Mouse (Mus musculus): ENCODE data around the gene Bud13.

Gene Bud13

DNA sequence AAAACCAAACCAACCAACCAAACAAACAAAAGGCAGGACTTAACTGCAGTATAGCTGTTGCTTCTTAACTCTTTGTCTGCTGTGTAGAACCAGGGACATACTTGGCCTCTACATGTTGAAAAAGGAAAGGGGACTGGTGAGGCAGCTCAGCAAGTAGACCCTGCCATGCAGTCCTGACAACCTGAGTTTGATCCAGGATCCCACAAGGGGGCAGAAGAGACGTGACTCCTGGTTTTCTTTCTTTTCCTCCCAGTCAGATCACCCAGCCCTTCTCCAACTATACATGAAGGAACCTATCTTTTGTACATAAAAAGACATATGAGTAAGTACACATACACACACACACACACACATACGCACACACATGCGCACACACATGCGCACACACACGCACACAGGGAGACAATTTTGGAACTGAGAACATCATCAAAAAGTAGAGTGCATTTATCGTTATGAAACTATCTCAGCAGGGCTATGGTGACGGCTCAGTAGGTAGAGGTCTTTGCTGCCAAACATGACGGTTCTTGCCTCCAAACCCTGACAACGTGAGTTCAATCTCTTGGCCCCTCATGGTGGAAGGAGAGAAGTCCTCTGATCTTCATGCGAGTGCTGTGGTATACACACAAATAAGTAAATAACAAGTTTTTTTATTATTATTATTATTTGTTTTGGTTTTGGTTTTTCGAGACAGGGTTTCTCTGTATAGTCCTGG, 44.0 kb downstream of the Bud13 start:
- CTCF ChIA-PET, result interaction anchor here (0.5 to 6.2 kb wide), 11 partner anchors 8 to 89 kb away, joined by 3 to 32 read pairs (median 3); no protein-coding TSS in a partner anchor
- POLR2A ChIA-PET, result interaction anchor here in 3 of 4 experiments (0.7 to 1.9 kb wide), 3 partner anchors 8 to 96 kb away, joined by 3 to 7 read pairs (median 4); partner anchors contain the start of gene Bud13 (in 1 of the 3)

DNA sequence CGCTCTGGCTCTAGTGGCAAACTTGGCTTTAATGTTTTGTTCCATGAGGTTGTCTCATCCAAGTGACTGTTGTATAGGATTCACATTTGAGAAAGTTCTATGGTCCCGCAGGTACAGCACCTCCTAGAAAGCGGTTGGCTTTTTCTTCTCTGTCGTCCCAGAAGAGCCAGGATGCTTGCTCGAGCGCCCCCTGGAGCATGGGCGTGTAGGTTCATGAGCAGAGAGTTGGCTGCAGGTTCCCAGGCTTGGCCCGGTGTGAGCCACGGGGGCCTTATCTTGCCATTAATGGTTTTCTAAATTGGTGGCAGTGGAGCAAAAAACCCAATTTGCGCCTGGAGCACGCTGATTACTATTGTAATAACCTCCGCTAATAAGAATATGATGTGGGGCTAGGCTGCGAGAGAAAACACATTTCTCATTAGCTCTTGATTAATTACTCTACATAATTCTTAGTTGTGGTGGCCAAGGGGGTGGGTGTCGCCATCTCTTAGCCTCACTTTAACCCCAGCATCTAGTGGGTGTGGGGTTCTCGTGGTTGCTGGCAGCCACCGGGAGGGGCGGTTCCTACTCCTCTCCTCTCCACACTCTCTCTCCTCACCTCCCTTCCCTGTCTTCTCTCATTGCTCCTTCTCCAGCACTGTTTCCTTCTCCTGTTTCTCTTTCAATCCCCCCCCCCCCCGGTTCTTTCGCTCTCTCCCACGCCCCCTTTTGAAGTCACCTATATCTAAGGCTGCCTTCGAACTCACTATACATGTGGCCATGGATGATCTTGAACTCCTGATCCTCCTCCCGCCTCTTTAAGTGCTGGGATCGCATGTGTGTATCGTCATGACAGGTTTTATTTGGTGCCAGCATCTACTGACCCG, 45.1 kb downstream of the Bud13 start:
- ChIA-PET POLR2A (interaction anchor here in 3 of 4 experiments (0.6 to 3.1 kb wide), 13 partner anchors 10 to 421 kb away, joined by 3 to 11 read pairs (median 4); partner anchors contain the start of genes Bud13 (in 1 of the 3), Pcsk7 (in 1 of the 3) and Rnf214 (in 1 of the 3)), CTCF (interaction anchor here (0.6 to 6.2 kb wide), 25 partner anchors 8 to 1675 kb away, joined by 3 to 38 read pairs (median 3); partner anchors contain the start of gene Bud13 (in 2 of the 4))

DNA sequence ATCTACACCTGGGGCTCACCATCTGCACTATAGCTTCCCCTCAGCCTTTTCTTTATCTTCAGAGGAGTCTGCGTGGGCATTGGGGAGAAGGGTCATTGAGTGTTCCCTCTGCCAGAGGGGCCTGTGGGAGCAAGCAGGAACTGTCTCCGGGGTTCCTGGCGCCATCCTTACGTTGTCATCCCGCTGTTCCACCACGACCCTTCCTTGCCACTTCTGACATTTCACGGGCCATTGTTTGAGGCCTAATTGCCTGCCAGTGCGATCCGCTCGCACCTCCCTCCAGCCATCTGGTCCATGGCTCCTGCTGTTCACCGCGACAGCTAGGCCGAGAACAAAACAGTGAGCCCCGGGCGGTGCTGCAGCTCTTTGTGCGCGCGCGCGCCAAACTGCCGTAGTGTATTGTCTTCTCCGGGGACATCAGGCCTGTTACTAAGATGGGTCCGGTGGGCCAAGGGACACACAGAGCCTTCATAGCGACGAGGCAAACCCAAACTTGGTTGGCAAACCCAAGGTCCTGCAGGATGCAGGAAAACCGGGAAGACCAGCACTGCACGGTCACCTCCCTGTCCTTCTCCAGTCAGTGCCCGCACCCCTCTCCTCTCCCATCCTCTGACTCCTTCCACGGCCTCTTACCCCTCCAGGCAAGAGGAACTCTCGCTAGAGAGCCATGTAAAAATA, 45.9 kb downstream of the Bud13 start:
- CTCF ChIA-PET, result interaction anchor here (0.6 to 6.2 kb wide), 21 partner anchors 9 to 1674 kb away, joined by 3 to 38 read pairs (median 4); partner anchors contain the start of gene Bud13 (in 2 of the 4)
- POLR2A ChIA-PET, result interaction anchor here (0.6 to 3.1 kb wide), 18 partner anchors 9 to 422 kb away, joined by 3 to 11 read pairs (median 4); partner anchors contain the start of genes Bud13 (in 1 of the 4), Pcsk7 (in 1 of the 4) and Rnf214 (in 1 of the 4)

DNA sequence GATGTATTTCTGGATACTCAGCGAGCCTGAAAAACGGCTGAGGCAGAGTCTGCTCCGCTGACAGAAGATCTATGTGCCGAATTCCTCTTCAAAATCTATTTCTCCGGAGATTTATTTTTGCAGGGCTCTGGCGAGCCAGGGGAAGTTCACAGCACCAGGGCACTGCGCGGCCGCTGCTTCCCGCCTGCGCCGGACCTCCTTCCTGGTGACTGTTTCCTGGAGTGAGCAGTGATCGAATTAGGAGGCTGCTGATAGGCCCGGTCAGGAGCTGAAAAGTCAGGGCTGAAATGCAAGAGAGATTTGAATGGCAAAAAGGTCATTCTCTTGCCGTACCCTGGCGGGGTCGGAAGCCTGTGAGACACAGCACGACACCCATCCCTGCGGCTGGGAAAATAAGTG, 46.4 kb downstream of the Bud13 start:
- CTCF ChIA-PET, result interaction anchor here in 3 of 4 experiments (0.6 to 6.2 kb wide), 18 partner anchors 9 to 392 kb away, joined by 3 to 38 read pairs (median 5); partner anchors contain the start of genes 4931429L15Rik (in 1 of the 3), Bud13 (in 1 of the 3) and Zpr1 (in 1 of the 3)
- POLR2A ChIA-PET, result interaction anchor here (0.6 to 3.1 kb wide), 16 partner anchors 9 to 1364 kb away, joined by 3 to 11 read pairs (median 4); partner anchors contain the start of genes Bud13 (in 2 of the 4), Pcsk7 (in 1 of the 4), Rnf214 (in 1 of the 4) and Ube4a (in 1 of the 4)

DNA sequence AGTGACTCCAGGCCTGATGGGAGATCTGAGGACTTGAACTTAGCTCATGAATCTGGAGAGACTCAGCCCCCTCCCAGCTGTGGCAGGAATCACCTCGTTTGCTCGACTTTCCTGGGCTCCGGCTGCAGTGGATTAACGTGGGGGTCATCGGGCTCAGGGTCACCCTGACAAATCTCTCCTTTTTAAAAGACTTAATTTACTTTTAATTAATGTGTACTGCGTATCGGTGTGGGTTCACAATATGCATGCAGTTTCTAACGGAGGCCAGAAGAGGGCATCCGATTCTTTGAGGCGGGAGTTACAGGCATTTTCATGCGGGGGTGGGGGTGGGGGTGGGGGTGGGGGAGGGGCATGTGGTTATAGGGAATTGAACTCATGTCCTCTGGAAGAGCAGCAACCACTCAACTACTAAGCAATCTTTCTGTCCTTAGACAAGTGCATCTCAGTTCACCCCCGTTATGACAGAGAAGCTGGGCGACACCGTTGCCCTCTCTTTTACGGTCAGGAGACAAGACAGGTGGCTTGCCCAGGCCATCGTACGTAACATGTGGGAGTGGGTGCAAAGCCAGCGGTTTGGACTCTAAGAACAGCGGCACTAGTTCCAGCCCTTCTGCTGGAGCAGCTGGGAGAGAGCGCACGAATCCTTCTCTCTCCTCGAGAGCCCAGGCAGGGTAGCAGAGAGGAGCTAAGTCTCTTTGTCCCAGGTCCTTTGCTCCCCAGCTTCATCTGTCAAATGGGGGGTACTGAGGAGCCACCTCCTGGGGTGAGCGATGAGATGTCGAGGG, 47.2 kb downstream of the Bud13 start:
- CTCF ChIA-PET, result interaction anchor here (0.5 to 6.2 kb wide), 40 partner anchors 8 to 840 kb away, joined by 3 to 38 read pairs (median 4); partner anchors contain the start of genes 4931429L15Rik (in 1 of the 4), Bud13 (in 1 of the 4), Sidt2 (in 1 of the 4) and Zpr1 (in 1 of the 4)

DNA sequence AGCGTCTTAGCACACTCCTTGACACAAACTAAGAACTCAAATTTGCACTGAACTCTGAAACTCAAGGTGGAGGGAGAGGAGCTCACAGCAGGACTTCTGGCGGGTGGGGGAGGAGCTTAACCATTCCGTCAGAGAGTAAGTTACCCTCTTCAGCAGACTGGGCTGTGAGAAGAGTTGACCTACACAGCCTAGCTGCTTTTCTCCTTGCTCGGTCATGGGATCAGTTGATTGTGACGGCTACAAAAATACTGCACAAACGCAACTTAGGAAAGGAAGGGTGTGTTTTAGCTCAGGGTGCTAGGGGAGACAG, 47.7 kb downstream of the Bud13 start:
- ChIA-PET POLR2A (interaction anchor here in 3 of 4 experiments (0.6 to 3.1 kb wide), 24 partner anchors 8 to 568 kb away, joined by 3 to 11 read pairs (median 3); partner anchors contain the start of genes Bud13 (in 2 of the 3) and Sidt2 (in 1 of the 3)), CTCF (interaction anchor here (0.5 to 6.2 kb wide), 34 partner anchors 8 to 839 kb away, joined by 3 to 38 read pairs (median 4); partner anchors contain the start of genes 4931429L15Rik (in 1 of the 4) and Sidt2 (in 1 of the 4))

More for the DNA sequence above, 47.2 kb downstream of the Bud13 start:
- POLR2A ChIA-PET, result interaction anchor here (0.6 to 3.1 kb wide), 32 partner anchors 8 to 1364 kb away, joined by 3 to 11 read pairs (median 3); partner anchors contain the start of genes Bud13 (in 2 of the 4), Sidt2 (in 1 of the 4) and Ube4a (in 1 of the 4)

DNA sequence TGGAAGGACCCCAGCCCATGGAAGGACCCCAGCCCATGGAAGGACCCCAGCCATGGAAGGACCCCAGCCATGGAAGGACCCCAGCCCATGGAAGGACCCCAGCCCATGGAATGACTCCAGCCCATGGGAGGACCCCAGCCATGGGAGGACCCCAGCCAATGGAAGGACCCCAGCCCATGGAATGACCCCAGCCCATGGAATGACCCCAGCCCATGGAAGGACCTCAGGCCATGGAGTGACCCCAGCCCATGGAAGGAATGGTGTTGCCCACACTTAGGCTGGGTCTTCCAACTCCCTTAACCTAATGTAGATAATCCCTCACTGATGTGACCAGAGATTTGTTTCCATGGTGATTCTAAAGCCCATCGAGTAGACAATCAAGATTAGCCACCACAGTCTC, 48.5 kb downstream of the Bud13 start:
- ChIA-PET POLR2A (interaction anchor here in 2 of 4 experiments (0.8 to 1.2 kb wide), 3 partner anchors 17 to 24 kb away, joined by 3 to 4 read pairs (median 3); no protein-coding TSS in a partner anchor), CTCF (interaction anchor here in 2 of 4 experiments (0.8 to 2.9 kb wide), 3 partner anchors 29 to 101 kb away, joined by 3 to 17 read pairs (median 5); no protein-coding TSS in a partner anchor)

DNA sequence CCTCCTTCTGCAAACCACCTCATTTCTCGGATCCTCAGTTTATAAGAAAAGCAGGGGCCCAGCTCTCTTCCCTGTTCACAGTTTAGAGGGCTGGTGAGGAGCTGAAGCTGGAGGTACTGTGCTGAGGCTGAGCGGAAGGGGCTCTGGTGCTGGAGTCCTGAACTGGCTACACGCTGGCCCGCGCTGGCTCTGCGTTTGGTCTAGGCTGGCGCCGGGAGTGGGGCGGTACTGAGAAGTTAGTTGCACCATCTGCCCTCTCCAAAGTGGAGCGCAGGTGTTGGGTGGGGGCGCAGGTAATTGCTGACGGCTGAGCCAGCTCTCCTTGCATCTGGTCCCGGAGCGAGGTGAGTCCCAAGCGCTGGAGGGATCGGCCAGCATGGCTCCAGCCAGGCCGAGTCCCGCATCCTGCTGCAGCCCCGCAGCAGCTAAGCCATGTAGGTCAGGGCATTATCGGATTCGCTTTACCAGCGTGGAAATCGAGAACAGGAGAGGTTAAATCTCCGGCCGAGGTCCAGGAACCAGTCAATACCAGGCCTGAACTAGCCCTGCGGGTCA, 51.7 kb downstream of the Bud13 start:
- ChIA-PET CTCF (interaction anchor here in 3 of 4 experiments (0.5 to 1.9 kb wide), 5 partner anchors 8 to 109 kb away, joined by 3 to 8 read pairs (median 4); no protein-coding TSS in a partner anchor), POLR2A (interaction anchor here in 2 of 4 experiments (0.9 to 1.5 kb wide), 3 partner anchors 12 to 52 kb away, joined by 4 to 5 read pairs (median 4); partner anchors contain the start of gene Bud13 (in 1 of the 2))

DNA sequence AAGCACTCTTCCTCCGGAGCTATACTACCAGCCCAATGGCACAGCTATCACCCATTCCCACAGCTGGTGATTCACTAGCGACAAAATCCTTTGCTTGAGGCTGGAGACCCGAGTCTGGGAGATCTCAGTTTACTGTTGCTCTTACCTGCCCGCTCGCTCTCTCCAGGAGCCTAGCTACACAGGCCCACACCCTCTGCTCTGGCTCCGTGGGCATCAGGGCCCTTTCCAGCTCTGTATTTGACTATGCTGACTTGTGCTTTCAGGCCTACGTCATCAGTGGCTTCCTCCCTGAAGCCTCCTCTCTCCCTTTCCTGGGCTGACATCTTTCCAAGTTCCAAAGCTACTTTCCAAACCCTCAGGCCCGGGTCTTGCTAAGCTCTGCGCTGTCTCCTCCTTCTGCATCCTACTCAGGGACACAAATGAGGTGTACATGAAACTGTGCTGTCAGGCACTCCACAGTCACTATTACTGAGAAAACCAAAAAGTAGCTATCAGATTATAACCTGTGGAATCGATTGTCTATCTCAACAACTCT, 52.7 kb downstream of the Bud13 start:
- ChIA-PET POLR2A (interaction anchor here in 3 of 4 experiments (0.6 to 1.6 kb wide), 6 partner anchors 9 to 1195 kb away, joined by 3 to 11 read pairs (median 4); partner anchors contain the start of gene Bud13 (in 1 of the 3)), CTCF (interaction anchor here (0.6 to 1.9 kb wide), 14 partner anchors 9 to 309 kb away, joined by 3 to 9 read pairs (median 3); no protein-coding TSS in a partner anchor)

DNA sequence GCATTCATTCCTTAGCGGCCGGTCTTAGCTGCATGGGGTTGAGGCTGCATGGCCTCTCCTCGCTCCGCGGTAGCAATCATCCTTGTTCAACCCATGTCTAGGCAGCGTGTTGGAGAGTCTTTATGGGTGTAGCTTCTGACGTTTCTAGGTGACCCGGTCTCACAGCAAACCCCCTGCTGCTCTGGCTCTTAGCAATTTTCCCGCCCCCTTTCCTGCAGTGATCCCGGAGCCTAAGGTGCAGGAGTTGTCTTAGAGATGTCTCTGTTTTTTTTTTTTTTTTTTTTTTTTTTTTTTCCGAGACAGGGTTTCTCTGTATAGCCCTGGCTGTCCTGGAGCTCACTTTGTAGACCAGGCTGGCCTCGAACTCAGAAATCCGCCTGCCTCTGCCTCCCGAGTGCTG, 53.5 kb downstream of the Bud13 start:
- ChIA-PET POLR2A (interaction anchor here in 1 of 4 experiments (1.6 kb wide), 1 partner anchor 54 kb away, joined by 4 read pairs; no protein-coding TSS in a partner anchor), CTCF (interaction anchor here in 3 of 4 experiments (0.7 to 1.5 kb wide), 5 partner anchors 9 to 172 kb away, joined by 3 to 5 read pairs (median 3); no protein-coding TSS in a partner anchor)

DNA sequence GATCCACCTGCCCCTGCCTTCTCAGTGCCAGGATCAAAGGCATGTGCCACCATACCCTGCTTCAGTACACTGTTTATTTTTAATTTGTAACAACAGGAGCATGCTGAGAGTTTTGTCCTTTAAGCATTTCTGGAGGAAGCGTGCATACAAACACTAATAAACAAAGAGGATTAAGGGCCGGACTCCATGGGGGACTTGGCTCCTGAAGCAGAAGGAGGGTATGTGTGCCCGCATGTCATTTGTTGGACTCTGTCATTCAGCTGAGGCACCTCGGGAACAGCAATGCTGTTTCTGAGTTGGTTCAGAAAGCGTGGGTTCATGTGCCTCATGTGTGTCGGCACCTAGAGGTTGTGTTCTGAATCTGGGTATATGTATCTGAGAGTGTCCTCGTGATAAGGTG, 54.5 kb downstream of the Bud13 start:
- ChIA-PET POLR2A (interaction anchor here in 3 of 4 experiments (0.7 to 1.9 kb wide), 8 partner anchors 8 to 180 kb away, joined by 3 to 8 read pairs (median 4); partner anchors contain the start of gene Bud13 (in 1 of the 3)), CTCF (interaction anchor here in 1 of 4 experiments (0.8 to 1.6 kb wide), 4 partner anchors 8 to 39 kb away, joined by 3 to 6 read pairs (median 4); no protein-coding TSS in a partner anchor)

DNA sequence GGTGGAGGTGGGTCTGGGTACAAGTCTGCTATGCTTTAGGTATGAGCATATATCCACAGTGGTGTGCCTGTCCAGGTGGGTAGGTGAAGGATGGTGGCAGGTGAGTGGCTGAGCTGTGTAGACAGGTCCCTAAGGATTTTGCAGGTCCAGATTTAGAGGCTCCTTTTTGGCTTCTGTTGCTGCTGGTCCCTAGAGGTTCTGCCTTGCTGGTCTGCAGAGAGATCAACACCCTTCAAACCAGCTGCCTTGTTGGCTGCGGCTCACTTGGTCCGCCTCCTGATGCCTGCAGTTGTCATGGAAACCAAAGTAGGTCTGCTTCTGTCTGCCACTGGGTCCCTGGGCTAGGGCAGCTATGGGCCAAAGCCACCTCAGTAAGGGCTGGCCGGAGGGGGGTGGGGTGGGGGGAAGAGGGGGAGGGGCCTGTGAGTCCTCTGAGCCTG, 55.1 kb downstream of the Bud13 start:
- ChIA-PET POLR2A (interaction anchor here in 3 of 4 experiments (0.6 to 1.9 kb wide), 13 partner anchors 8 to 1295 kb away, joined by 3 to 8 read pairs (median 4); partner anchors contain the start of genes Apoa1 (in 1 of the 3) and Bud13 (in 1 of the 3)), CTCF (interaction anchor here in 3 of 4 experiments (0.6 to 1.6 kb wide), 7 partner anchors 8 to 223 kb away, joined by 3 to 6 read pairs (median 4); no protein-coding TSS in a partner anchor)

DNA sequence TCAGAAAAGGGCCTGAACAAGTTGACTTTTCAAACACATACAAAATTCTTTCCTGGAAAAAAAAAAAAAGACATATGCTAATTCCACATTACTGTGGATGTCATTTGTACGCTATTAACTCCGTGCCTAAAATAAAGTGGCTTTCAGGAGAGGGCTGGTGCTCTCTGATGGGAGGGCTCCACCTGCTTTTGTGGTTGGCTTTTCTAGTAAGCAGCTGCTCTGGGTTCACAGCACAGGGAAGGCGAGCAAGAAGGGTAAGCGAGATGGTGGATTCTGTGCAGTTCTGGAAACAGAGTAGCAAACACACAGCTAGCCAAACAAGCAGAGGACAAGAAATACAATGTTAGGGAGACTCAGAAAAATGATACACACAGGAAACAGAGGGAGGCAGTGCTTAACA, 55.6 kb downstream of the Bud13 start:
- CTCF ChIA-PET, result interaction anchor here in 2 of 4 experiments (0.6 to 1.6 kb wide), 4 partner anchors 9 to 118 kb away, joined by 3 to 6 read pairs (median 4); no protein-coding TSS in a partner anchor
- POLR2A ChIA-PET, result interaction anchor here in 3 of 4 experiments (0.7 to 1.9 kb wide), 9 partner anchors 9 to 110 kb away, joined by 3 to 8 read pairs (median 3); partner anchors contain the start of genes Apoa1 (in 1 of the 3) and Bud13 (in 1 of the 3)

DNA sequence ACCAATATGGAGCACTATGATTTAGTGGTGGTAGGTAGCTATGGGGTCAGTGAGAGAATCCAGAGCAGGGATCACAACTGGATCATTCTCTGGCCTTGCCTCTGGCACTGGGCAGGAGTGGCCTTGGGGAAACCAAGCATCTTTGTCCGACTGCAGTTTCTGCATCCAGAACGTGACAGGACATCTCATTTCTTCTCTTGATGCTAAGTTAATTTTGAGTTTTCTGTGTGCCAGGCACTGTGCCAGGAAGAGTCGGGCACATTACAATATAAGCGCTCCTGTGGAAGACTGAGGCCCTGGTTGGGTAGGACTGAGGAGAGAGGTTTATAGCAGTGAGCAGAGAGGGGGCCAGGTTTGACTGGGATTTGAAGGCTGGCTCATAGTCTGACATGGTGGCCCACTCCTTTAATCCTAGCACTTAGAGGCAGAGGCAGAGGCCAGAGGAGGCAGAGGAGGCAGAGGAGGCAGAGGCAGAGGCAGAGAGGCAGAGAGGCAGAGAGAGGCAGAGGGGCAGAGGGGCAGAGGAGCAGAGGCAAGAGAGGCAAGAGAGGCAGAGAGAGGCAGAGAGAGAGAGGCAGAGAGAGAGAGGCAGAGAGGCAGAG, 56.3 kb downstream of the Bud13 start:
- POLR2A ChIA-PET, result interaction anchor here in 2 of 4 experiments (1.3 to 1.9 kb wide), 3 partner anchors 10 to 77 kb away, joined by 3 to 7 read pairs (median 4); no protein-coding TSS in a partner anchor

More for the DNA sequence above, 56.3 kb downstream of the Bud13 start:
- CTCF ChIA-PET, result interaction anchor here in 1 of 4 experiments (1.6 kb wide), 2 partner anchors 9 to 30 kb away, joined by 3 to 6 read pairs; no protein-coding TSS in a partner anchor
